Mouse (Mus musculus) gastrocnemius, adult 8-10 months (tissue): ENCODE results near the gene Lipk. TPM values are rescaled to one million over a fixed set of nuclear protein-coding genes. Genes with fewer than 3 reads are reported as not detected.

ENCODE experiments used
- DNase-seq, 2 experiments: peaks; one replicate each; pipeline ENCODE4 v3.0.0; 2022; ENCODE audit warnings: low spot score in 2 of 2
- total RNA-seq, 4 experiments: library from RNA; stranded (reverse); gene quantifications; 2 replicates each; pipeline ENCODE4 v1.2.4; 2022

Lipk gene
- not detected for total RNA-seq

DNA sequence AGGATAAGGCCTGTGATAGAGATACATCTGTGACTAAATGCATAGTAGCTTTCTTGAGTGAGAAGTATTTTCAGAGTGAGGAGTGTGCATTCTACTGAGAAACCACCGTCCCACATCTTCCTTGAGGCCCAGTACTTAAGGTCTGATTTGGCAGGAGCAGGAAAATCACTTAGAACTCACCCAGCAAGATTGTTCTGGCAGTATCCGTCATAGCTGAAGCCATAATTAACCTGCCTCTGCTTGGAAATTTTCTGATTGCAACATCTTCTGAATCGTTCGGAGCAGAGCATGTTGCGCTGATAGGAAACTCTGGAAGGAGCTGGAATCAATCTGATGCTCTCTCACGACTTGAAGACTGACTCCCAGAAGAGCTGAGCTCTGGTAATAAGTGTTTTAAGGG lies at the start of gene Lipk:
Gene Lipk (plus strand): TSS at position 289 of the 400 bp plus-strand sequence.
- DNase-seq: no peak

DNA sequence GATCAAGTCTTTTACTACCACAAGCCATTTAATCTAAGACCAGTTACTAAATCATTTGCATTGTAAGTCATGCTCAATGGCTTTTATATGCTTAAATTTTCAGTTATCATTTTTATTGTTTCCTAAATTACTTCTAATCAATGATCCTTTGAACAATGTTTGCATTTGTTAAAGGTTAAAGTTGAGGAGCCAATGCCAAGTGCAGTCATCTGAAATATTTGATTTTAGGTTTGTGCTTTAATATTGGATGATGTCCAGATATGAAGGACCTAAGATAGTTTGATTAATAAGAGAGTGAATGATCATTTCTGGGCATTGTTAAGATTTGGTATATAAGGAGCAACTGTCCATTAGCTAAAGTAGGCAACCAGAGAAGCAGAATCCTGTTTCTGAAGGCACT lies 47.2 kb upstream of the Lipk start, which contains the start of gene Lipf:
Gene Lipf (plus strand): TSS at position 301 of the 400 bp plus-strand sequence.
- no peak for DNase-seq

DNA sequence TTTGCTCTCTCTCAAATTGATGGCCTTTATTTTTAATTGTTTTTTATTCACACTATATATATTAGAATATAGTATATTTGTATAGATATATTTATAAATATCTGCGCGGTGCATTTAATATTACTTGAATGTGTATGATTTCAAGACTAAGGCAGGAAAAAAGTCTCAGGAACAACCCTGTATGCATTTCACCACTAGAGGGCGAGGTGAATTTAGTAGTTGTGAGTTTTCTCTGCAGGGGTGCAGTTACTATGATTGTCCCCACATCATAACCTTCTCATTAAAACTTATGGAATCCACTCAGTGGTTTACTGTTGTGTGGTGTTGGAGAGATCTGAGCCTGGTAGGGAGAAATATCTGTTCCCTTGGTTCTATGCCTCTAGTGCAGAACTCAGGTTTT lies 29.1 kb upstream of the Lipk start:
- no peak for DNase-seq

DNA sequence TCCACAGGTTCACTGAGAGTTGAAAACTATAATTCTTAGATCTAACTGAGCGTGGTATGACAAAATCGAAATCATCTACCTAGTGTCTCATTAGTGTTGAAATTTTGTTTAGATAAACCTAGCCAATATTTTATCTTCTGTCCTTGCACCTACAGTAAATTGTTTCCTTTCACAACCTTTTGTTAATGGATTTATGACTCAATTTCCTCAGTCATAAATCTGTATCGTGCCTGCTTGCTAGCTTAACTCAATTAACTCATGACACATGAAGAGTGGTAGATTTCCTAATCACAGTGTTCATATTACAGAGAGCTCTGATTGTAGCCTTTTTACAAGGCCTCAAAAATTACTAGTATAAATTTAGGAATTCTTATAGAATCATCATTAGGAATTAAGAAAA lies 25.0 kb upstream of the Lipk start:
- DNase-seq: no peak

DNA sequence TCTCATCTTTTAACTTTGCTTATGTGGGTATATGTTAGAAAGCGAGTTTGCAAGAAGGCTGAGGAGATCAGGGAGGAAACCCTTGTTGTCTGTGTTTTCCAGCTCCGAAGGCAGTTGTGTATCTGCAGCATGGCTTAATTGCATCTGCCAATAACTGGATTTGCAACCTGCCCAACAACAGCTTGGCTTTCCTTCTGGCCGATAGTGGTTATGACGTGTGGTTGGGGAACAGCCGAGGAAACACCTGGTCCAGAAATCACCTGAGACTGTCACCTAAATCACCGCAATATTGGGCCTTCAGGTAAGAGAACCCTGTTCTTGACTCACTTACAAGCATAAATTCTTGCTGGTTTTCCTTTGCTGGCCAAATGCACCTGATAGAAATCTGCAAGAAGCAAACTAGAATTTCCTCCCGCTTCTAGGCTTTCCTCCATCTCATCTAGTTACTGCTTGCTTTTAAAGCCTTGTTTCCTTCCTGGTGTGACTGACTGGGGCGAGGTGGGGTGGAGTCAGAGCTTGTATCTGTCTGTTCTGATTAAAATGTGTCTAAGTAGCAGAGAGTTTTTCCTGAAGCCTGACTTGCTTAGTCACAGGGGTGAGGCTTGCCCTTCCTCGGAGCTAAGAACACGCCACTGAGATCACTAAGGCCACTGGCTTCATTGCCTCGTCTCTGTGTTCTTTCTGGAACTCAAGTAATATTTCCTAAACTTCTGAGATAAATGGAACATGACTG lies 13.5 kb downstream of the Lipk start:
- no peak for DNase-seq

DNA sequence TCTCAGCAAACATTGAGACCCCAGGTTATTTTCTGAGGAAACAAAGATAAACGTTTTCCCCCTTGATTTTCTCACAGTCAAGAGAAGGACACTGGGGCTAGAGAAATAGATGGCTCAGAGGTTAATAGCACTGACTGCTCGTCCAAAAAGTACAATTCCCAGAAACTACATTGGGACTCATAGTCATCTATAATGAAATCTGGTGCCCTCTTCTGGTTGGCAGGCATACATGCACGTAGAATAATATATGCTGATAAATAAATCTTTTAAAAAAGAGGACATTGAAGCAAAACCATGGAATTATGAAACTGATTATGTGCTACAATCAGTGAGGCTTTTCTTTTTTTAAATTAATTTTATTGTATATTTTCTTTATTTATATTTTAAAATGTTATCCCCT lies 14.7 kb downstream of the Lipk start:
- no peak for DNase-seq

DNA sequence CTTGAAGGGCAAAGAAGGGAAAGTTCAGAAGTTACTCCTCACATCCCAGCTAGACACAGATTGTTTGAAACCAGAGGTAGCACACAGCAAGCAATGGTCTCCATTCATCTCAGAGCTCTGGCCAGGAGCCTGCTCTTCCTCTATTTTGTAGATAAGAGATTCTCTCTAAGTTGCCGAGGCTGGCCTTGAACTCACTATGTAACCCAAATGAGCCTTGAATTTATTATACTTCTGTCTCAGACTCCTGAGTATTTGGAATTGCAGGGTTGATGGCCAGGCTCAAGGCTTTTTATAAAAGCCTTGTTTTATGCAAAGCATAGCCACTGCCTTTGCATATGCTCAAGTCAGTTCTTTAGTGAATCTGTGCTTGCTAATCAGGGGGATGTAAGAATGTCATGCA lies 31.6 kb downstream of the Lipk start:
- no peak for DNase-seq

DNA sequence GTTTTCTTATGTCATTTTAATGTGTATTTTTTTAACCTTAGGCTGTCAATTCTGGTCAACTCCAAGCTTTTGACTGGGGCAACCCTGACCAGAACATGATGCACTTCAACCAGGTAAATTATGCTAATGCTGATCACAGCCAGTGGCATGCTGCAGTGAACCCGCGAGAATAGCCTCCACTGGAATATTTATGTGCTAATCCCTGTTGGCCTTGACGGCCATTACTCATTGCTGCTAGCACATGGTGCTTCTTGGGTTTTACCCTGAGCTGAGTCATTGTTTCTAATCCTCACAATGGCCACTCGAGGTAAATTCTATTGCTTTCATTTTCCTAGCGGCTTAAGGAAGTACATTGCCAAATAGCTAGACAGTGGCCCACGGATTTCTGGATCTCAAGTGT lies 34.9 kb downstream of the Lipk start:
- DNase-seq: no peak

DNA sequence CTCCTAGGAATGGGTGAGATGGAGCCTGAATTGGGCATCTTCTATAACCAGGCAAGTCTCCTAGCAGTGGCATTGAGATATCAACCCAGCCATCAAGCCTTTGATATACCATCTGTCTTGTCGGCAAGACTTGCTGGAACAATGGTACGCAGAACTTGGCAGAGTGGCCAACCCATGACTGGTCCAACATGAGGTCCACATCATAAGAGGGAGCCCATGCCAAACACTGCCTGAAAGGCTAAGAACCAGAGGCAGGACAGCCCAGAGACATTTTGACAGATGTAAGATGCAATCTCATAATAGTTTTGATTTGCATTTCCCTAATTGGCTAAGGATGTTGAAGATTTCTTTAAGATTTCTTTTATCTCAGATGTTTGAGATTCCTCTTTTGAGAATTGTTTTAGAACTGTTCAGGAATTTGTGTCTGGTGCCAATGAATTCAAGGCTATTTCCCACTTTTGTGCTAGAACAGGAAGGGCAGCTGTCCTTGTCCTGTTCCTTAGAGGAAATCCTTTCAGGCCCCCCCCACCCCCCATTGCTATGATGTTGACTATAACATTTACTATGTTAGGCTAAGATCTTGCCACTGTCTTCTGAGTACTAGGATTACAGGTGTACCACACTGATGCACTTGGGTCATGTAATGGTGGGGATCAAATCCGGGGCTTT lies 41.4 kb downstream of the Lipk start:
- no peak for DNase-seq

DNA sequence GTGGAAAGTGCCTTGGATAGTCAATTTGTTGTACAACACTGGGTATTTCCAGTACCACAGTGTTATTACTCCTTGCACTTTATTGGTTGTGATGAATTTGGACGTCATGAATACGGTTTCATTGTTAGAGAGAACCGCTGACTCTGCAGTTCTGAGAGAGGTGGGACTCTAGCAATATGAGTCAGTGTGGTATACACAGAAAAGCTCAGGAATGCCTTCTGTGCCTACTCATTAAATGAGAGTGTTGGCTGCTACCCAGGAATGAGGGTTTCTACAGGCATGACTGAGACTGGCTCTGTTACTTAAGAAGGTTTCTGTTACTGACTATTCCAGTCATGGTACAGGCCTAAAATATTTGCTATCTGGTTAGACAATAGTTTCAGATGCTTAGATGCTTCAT lies 43.4 kb downstream of the Lipk start:
- DNase-seq: no peak

DNA sequence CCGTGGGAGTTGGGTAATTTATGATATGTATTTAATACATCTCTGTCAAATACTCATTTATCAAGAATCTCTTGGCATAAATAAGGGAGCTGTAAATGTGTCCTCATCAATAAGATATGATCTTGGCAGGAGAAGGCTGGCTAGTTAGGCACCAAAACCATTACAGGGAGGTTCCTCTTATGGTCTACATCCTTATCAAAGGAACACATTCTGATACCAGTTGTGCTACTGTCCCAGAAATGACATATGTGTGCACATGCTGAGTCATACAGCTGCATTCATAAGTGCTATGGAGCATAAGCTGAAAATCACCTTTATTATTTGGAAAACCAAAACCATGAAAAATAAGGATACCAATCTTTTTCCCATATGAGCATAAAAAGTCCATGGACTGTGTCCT lies 55.5 kb downstream of the Lipk start:
- DNase-seq: no peak

DNA sequence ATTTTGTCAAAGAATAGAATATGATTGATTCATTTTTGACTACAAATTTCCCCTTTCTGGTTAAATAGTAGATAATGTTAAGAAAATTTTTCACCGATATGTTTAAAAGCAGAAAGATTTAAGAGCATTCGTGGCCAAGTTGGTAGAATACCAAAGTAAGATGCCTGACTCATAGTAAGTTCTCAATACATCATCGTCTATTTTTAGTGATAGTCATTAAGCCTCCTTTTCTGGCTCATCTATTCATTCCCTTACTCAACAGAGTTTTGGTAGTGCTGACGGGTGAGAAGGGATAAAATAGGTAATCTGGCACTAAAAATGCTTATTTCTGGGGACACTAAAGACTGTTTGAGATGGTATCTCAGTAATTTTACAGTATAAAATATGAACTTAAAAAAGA lies 56.0 kb downstream of the Lipk start:
- no peak for DNase-seq

DNA sequence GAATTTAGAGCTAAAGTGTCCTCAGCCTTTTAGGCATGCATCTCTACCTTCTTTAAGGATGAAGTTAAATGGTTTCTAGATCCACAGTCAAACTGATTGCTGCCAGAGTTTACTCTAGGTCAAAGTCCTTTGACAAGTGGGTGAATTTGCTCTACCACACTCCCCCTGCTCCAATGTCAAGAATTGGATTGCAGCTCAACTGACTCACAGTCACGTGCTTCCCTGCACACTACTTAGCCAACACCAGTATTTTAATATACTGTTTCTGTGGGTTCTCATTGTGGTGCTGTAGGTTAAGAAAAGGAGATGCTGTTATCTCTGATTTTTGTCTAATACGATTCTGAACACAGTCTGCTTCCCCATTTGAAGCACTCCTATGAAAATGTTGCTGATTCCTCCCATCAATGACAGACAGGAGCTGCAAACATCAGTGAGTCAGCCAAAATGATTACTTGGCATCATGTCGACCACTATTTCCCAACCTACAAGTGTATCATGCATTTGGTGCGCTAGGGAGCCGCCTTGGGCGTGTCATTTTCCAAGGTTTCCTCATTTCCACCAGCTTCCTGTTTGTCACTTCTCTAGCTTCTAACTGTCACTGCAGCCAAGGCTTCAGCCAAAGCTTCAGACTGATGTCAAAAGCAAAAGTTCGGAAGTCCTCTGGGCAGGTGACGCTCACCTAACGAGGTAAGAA lies 58.8 kb downstream of the Lipk start, which contains the start of gene Lipn:
Gene Lipn (plus strand): TSS at position 580 of the 694 bp plus-strand sequence.
- DNase-seq: no peak

DNA sequence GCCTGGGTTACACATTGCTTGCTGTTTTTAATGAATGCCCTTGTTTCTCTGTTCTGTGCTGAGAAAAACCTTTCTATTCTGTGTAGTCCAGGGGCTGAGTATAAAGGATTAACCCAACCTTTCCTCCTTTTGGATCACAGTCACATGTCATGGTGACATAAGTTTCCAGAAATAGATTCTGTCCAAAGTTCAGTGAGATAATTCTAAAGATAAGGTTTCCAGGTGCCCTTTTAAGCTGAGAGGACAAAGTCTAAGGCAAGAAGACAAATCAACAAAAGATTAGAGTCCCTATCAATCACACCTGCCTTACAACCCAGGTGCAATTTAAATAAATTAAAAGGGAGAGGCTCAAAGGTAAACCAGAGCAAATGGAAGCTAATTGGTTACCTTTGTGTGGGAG lies 66.1 kb downstream of the Lipk start:
- DNase-seq: no peak

DNA sequence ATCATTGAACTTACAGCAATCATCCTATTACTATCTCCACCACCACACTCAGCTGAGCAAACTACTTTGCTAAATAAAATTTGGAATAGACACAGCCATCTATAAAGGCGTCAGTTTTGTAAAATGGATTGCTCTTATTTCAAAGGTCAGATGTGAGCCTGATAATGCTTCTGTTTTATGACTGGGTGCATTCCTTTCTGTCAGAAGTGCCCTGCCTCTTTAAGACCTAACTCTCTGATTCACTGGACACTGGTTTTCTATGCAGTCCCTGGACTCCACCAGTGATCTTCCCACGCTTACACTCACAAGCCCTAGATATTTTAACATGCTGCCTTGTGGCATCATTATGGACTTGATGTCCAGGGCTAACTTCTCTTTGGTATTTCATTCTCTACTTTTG lies 70.0 kb downstream of the Lipk start:
- DNase-seq: no peak

DNA sequence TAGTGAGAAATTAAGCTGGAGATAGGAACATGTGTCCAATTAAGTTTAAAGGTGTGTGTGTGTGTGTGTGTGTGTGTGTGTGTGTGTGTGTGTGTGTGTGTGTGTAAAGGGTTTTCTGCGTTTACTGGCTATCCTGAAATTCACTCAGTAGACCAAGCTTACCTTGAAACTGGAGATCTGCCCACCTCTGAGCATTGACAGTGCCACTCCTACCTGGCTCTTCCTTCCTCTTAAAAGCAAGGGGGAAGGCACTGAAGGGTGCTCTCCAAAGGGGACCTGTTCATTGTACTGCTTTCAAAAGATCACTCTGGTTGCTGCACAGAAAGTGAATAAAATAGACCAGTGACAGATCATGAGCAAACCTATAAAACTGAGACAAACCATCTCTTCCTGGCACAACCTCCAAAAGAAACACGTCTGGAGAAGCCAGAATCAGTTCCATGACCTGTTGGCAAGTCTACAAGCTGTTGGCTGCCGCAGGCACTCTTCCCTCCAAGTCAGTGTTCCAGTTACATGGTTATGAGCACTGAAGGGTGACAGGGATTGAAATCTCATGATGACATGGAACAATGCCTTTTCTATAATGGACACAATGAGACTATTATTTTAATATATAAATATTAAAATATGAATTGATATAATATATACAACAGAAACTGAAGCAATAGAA lies 81.1 kb downstream of the Lipk start:
- no peak for DNase-seq

DNA sequence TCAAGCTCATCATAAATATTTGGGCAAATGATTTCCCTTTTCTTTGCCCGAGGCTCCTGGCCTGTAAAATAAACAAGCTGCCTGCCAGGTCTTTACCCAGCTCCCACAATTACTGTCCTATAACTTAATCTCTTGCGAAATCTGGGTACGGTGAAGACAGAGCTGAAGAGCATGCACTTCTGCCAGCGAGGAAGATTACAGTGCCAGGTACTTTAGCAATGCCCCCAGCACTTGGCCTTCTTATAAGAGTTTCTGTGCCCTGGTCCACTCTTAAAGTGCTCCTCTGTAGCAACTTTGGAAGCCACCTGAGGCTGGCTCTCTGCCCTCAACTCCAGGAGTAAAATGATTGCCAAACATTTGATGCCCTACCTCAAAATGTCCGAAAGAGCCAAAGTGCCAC lies 87.3 kb downstream of the Lipk start:
- no peak for DNase-seq

DNA sequence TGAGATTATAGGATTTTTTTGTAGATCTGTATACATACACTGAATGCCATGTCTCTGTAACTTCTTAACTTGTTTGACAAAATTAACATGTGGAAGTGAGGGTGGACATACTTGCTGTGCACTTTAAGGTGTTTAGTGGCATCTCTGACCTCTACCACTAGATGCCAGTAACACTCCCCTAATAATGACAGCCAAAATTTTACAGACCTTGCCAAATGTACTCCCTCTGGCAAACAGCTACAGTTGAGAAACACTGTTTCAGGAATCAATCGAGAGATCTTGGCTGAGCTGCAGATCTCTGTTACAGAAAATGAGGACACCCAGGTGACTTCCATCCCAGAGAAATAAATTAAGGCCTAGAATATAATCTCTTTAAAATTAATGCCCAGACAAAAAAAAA lies 88.1 kb downstream of the Lipk start:
- no peak for DNase-seq
